Mouse (Mus musculus) ES-Bruce4 (cell line): ENCODE results near the gene Bricd5.

ENCODE experiments used
- CTCF ChIP-seq: IDR thresholded peaks from one replicate; pipeline ENCODE4 v1.8.1; 2011; ENCODE audit warnings: low read depth, low read length
- EP300 ChIP-seq: IDR thresholded peaks from 2 replicates; pipeline ENCODE4 v1.6.1; 2011; ENCODE audit warnings: low read depth, low read length; ENCODE audit not compliant: insufficient read depth
- POLR2A ChIP-seq: IDR thresholded peaks from one replicate; pipeline ENCODE4 v1.8.1; 2011; ENCODE audit warnings: low read length; ENCODE audit not compliant: insufficient read depth

DNA sequence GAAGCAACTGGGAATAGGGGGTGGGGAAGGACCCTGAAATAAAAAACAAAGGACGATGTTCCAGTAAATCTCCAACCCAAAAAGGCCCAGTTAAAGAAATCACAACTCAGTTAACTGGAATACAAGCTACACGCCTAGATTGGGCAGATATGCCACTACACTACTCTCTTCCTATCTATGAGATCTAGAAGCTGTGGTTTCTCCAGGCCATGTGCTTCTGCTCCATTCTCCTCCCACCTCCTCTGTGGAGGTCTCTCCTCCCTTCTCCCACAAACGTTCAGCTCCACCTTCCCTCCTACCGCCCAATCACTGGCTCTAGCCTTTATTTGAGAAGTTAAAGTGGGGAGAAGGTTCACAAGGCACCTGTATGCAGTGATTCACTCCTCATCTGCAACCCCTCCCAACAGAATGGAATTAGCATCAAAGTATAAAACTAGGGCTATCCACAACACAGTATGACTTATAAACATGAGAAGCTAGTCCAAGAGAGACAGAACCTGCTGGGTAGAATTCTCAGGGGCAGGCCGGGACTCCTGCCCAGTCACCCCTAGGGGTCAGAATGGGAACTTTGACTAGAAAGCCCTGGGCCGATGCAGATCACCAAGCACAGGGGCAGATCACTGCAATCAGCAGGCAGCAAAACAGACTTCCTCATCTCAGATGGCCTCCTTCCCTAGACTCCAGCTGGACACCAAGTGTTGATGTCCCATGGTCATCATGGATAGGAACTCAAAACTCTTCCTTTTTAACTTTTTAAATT, 10.1 kb upstream of the Bricd5 start:
- no peak for TF ChIP-seq CTCF
- no peak for TF ChIP-seq POLR2A
- TF ChIP-seq EP300 = no peak
